Mouse (Mus musculus): ENCODE results near the gene Ramp3. TPM values are rescaled to one million over a fixed set of nuclear protein-coding genes. Genes with fewer than 3 reads are reported as not detected.
A peak's percentile ranks its signal among the peaks of the same experiment; 100 is the strongest.
"Not testable (repeated sequence)": the region's sequence is repeated elsewhere in the genome, so short reads cannot be mapped to it uniquely, and the experiment has no call there.

Ramp3 gene
- total RNA-seq (2021): 10.5 and 13.4 TPM in 2 replicates
- long read RNA-seq, transcript Ramp3-201 (3 exons, 1,233 nt): major isoform, 7 of 12 reads
- long read RNA-seq, partial matches to known transcripts: 1 of 12 reads
- long read RNA-seq, other reads (novel, unspliced or antisense): 3 of 12 reads

DNA sequence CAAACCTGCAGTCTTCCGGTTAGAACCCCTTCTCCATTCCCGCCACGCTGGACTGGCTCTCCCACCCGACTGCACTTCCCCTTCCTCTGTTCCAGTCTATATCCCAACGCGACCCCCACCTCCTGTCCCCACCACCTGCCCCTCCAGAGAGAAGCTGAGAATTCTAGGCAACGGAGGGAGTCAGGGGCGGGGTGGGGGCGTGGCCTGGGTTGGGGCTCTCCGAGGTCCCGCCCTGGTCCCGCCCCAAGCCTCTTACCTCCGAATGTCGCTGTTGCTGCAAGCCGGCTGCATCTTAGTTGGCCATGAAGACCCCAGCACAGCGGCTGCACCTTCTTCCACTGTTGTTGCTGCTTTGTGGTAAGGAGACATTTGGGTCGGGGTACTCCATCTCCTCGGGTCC is at the start of gene Ramp3:
TSS of gene Ramp3 (plus strand) at position 251 of the 400 bp plus-strand sequence.
- peak; percentile 66 for DNase-seq

GRCm38 (mm10) chr11:6615250-6616205 is 42.8 kb upstream of the Ramp3 start:
- DNase-seq: no peak

DNA sequence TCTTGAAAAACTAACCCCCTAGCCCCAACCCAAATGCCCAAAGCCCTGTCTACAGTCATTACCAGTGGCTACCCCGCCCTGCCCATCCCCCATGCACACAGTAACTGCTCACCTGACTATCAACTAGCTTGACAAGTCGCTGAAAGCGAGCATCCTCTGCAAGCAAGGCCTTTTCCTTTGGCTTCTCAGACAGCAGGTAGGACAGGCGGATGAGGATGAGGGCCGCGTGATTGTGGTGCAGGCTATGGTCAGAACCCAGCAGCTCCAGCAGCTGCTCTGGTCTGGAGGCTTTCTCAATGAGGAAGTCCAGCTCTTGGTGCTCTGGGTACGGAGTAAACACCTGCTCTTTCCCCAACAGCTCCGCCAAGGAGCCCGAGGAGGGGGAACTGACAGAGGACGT is 34.6 kb upstream of the Ramp3 start:
- DNase-seq: no peak

DNA sequence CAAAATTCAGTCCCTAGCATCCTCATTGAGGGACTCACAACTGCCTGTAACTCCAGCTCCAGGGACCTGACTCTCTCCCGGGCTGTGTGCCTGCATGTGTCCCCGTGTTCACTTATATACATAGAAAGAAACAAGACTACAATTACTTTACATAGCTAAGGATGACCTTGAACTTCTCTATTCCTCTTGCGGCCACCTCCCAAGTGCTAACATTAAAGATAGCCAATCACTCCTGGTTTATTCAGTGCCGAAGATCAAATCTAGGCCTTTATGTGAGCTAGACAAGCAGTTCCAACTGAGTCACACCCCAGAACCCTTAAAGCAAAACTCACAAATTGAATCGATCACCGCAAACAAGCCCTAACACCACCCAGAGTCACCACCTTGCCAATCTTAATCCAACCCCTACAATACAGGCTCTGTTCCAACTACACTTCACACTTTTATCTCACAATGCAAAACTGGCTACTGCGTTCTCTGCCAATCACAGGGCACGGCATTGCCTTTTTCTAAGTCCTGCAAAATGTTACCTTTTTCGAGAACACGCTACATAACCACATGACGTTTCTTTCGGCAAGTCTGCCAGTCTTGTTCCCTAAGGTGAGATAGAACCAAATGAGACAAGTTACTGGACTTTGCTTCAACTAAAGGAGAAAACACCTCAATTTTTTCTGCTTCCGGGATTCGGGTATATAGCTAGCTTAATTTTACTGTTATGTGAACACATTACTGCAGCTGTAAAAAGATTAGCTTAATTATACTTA is 33.5 kb upstream of the Ramp3 start:
- no peak for DNase-seq

GRCm38 (mm10) chr11:6625478-6626387 is 32.6 kb upstream of the Ramp3 start, which contains the start of gene Tbrg4:
Gene Tbrg4 (minus strand): TSS chr11:6626067.
- peak; percentile 91 for DNase-seq

DNA sequence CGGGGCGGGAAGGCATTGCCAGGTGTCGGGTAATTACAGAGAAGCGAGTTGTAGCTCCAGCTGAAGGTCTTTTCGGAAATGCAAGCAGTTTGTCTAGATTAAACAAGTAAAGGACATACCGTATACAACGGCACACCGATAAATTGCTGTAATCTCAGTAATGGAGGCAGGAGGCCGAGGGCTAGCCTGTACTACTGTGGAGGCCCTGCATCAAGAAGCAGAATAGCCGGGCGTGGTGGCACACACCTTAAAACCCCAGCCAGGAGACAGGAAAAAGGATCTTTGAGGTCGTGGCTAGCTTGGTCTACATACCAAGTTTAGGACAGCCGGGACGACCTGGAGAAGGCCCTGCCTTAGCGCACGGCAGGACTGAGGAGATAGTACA is 31.9 kb upstream of the Ramp3 start:
- no peak for DNase-seq

DNA sequence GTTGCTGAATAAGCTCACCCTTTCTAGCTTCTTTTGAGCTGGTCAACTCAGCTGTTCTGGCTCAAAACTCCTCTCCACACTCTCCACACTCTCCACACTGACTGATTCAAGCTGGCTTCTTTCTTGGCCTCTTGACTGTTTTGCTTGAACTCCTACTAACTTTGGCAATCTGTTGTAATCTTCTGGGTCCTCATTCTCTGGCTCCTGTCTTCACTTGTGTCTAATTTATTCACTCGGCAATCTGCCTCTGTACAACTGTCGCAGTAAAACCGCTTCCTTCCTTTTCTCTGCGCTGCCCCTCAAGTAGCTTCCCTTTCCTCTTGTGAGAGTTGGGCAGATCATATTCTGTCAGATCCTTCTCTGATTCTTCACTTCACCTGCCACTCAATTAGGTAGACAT is 30.6 kb upstream of the Ramp3 start:
- DNase-seq: no peak

GRCm38 (mm10) chr11:6628568-6628967 is 29.8 kb upstream of the Ramp3 start:
- peak; percentile 65 for DNase-seq

DNA sequence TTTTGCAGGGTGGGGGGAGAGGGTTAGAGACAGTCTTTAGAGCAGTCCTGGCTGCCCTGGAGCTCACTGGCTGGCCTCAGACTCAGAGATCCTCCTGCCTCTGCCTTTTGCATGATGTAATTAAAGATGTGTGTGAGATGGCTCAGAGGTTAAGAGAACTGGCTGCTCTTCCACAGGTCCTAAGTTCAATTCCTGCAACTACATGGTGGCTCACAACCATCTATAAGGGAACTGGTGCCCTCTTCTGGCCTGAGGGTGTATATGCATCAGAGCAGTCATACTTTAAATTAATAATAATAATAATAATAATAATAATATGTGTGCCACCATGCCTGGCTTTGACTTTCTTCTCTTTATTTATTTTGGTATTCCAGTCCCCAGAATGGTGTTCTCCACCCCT is 28.7 kb upstream of the Ramp3 start:
- no peak for DNase-seq

- no peak for DNase-seq
Measured at GRCm38 (mm10) chr11:6636150-6636549, 22.2 kb upstream of the Ramp3 start.

- no peak for DNase-seq
Measured at GRCm38 (mm10) chr11:6638537-6638936, 19.8 kb upstream of the Ramp3 start, which contains the start of gene Wap. Gene Wap (minus strand): TSS chr11:6638637.

GRCm38 (mm10) chr11:6639072-6639471 is 19.2 kb upstream of the Ramp3 start:
- no peak for DNase-seq

- no peak for DNase-seq
Measured at GRCm38 (mm10) chr11:6644566-6644965, 13.8 kb upstream of the Ramp3 start.

GRCm38 (mm10) chr11:6647831-6648724 is 10.2 kb upstream of the Ramp3 start:
- no peak for DNase-seq

DNA sequence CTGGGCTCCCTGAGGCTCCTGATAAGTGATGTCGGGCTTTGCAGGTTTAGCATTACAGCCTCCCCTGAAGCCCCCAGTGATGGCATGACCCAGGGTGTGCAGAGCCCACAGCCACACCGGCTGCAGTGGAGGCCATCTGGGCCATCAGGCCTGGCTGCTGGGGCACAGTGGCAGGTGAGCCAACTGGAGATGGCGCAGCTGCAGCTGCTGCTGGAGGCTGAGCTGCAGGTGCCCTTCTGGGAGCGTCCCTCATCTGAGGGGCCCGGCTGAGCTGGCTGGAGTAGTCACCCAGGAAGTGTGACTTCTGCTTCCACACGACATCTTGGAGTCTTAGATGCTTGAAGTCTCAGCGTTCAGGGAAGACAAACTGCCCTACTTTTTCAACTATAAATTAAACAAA is 7.8 kb upstream of the Ramp3 start:
- DNase-seq: no peak

- DNase-seq: not testable (repeated sequence)
Measured at GRCm38 (mm10) chr11:6652978-6653377, 5.3 kb upstream of the Ramp3 start.

DNA sequence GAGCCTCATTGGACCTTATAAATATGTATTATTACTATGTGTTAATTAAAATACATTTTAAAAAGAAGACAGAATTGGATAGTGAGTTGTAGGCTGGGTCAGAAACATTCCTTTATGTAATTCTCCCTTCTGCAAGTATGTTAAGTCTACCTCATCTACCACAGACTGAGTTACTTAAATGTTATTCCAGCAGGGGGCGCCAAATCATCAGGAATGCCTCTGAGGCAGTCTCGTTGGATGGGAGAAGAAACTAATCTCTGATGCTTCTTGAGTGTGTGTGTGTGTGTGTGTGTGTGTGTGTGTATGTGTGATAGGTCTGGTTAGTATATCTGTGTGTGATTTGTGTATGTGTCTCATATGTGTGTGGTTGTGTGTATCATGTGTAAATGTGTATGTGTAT is 3.4 kb upstream of the Ramp3 start:
- peak; percentile 78 for DNase-seq

DNA sequence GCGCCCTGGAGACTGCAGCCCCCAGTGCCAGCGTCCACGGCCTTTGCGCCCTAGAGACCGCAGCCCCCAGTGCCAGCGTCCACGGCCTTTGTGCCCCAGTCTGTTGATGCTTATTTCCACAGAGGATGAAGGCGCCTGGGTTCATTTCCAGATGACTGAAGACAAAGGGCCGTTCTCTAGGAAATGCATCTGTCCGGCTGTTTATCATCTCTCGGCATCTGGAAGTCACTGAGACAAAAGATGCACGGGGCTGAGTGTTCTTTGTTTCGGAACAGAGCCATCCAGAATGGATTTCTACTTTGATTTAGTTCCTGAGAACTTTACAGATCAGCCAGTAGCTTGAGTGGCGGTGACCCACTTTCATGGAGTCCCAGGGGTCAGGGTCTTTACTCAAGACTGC is 2.9 kb downstream of the Ramp3 start:
- no peak for DNase-seq

DNA sequence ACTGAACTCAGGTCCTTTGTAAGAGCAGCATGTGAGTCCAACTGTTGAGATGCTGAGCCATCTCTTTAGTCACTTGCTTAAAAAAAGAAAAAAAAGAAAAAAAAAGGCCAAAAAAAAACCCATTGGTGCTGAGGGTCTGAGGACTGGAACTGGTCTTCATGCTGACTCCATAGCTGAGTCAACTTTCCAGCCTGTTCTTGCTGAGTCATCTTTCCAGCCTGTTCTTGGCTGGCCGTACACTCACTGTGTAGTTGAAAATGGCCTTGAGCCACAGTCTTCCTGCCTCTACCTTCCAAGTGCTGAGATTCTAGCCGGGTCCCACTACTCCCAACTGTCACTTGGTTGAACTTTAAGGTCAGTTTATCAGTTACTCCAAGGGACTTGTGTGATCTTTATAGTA is 8.3 kb downstream of the Ramp3 start:
- no peak for DNase-seq

- DNase-seq: no peak
Measured at GRCm38 (mm10) chr11:6669041-6669440, 10.7 kb downstream of the Ramp3 start.

DNA sequence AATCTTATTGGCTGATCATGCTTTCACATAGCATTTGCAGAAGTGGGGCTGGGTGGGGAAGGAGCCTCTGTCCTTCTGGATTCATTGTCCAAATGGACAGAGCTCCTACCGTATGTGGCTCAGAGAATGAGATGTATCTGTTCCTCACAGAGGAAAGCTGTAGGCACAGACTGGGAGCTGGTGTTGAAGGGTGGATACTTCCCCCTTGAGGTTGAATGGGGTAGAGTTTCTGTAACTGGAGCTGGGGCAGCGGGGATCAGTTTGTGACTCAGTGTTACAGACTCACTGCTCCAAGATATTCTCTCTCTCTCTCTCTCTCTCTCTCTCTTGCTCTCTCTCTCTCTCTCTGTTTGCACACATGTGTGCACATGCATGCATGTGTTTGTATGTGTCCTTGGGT is 11.7 kb downstream of the Ramp3 start:
- DNase-seq: no peak

Measured in adrenal gland, postnatal 25 days (tissue).